Mouse (Mus musculus) megakaryocyte-erythroid progenitor cell, adult 5-6 weeks (primary cell): ENCODE measurements around the gene Olfr1269. TPM values are rescaled to one million over a fixed set of nuclear protein-coding genes. Genes with fewer than 3 reads are reported as not detected.

Source experiments
- ATAC-seq: replicated peaks from 2 replicates; pipeline ENCODE4 v1.8.0; 2016; ENCODE audit warnings: mild to moderate bottlenecking, inconsistent platforms; ENCODE audit not compliant: severe bottlenecking, poor library complexity, low FRiP score, low TSS enrichment
- total RNA-seq, 2 experiments: library from RNA; stranded (forward) in 1 of 2; stranded (reverse) in 1 of 2; fragments of 200-1000, 215-1000 nt in 1 of 2; fragments of >200 nt in 1 of 2; fragmentation: Nextera tagmentation in 1 of 2; gene quantifications; 2 replicates each; pipeline ENCODE4 v1.2.3; 2014 to 2017

Olfr1269 gene
- total RNA-seq (2014; fragmentation: Nextera tagmentation) (not detected in 2 replicates), total RNA-seq (2017) (not detected in 2 replicates)

DNA sequence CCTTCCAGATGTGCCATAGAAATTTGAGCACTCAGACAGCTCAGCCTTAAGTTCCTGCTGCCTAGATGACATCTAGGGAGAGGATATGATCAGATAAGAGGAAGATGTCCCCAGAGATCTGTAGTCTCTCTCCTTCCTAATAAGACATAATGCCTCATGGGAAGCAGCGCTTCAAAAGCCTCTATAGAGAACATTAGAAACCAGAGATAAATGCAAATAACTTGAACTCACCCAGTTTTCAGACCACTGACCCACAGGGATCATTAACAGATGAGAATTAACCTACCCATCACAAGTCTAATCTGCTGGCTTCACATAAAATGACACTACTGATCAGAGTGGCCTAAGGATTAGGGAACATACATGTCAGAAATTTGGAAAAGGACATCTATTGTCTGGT, at the start of gene Olfr1269:
TSS of gene Olfr1269 (minus strand) at position 101 of the 400 bp plus-strand sequence.
- no peak for ATAC-seq

DNA sequence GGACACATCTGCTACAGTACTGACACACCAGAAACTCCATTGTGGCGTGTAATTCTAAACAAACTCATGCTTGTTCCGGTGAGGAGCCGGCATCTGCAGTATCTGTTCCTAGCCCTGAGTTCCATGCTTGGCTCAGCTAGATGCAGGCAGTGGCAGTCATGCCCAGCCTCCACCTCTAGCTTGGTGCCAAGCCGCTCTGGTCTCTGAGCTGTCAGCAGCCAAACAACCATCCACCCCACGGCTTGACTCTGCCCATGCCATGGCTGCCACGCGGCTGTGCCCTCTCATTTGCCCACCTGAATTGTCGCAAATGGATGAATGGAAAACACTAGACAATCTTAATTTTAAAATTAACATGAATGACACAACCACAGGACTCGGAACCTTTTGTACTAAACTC, 32.7 kb upstream of the Olfr1269 start:
- no peak for ATAC-seq

DNA sequence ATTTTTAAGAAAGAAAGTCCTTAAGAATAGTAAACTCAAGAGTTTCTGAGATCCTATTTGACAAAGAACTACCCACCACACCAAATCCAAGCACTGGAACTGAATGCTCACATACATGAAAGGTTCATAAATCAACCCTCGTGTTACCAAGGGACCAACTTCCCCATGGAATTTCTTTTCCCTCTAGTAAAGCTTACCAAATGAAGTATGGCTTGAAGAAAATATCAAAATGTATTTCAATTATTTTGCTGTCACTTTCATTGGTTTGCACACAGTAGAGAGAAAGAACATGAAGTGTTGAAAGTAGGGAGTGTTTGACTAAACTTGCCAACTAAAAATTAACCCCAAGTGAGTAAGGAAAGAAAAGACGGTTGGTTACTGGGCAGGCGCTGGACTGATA, 31.8 kb upstream of the Olfr1269 start, which contains the start of gene Olfr1270:
TSS of gene Olfr1270 (minus strand) at position 101 of the 400 bp plus-strand sequence.
- no peak for ATAC-seq

DNA sequence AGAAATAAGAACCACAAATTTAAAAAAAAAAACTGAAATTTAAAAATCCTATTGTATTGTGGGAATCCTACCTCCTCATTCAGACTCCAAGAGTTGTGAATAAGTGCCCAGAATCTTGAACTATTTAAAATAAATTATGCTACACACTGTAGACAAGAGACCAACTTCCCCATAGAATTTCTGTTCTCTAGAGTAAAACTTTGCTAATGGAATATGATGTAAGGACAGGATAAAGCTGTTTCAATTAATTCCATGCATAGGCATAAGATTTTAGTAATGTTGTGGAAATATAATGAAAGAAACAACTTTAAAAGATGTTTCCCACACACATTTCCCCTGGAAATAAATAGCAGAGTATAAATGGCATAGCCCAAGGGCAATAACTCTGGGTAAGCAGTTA, 21.0 kb upstream of the Olfr1269 start, which contains the start of gene Olfr32:
TSS of gene Olfr32 (minus strand) at position 101 of the 400 bp plus-strand sequence.
- ATAC-seq: no peak

DNA sequence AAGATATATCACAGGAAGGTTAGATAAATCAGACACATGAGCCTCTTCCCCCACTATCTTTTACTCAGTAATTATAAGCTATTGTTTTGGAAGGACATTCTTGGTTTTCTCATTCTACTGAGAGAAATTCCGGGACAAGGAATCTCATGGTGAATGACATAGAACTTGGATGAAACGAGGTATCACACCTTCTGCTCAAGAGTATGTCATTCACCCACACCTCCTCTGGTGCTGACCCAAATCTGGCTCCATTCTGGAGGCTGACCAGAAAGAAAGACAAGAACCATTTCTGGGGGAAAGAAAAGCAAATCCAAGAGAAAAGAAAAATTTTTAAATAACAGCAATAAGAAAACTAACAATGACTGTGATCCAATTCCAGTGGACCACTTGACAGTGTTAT, 51.1 kb downstream of the Olfr1269 start:
- no peak for ATAC-seq

Other genes with a start within 250 kb of the Olfr1269 start
- not detected in 2 replicates for gene Olfr1257, start 243.0 kb downstream of the Olfr1269 start, total RNA-seq (2014; fragmentation: Nextera tagmentation)
- not detected in 2 replicates for gene Olfr1257, start 243.0 kb downstream of the Olfr1269 start, total RNA-seq (2017)
- not detected in 2 replicates for gene Olfr1258, start 194.1 kb downstream of the Olfr1269 start, total RNA-seq (2014; fragmentation: Nextera tagmentation)
- not detected in 2 replicates for gene Olfr1258, start 194.1 kb downstream of the Olfr1269 start, total RNA-seq (2017)
- not detected in 2 replicates for gene Olfr1259, start 172.7 kb downstream of the Olfr1269 start, total RNA-seq (2014; fragmentation: Nextera tagmentation)
- gene Olfr1259, start 172.7 kb downstream of the Olfr1269 start, total RNA-seq (2017): not detected in 2 replicates
- gene Olfr1260, start 147.1 kb downstream of the Olfr1269 start, total RNA-seq (2014; fragmentation: Nextera tagmentation): not detected in 2 replicates
- gene Olfr1260, start 147.1 kb downstream of the Olfr1269 start, total RNA-seq (2017): not detected in 2 replicates
- gene Olfr1261, start 130.2 kb downstream of the Olfr1269 start, total RNA-seq (2014; fragmentation: Nextera tagmentation): not detected in 2 replicates
- not detected in 2 replicates for gene Olfr1261, start 130.2 kb downstream of the Olfr1269 start, total RNA-seq (2017)
- not detected in 2 replicates for gene Olfr1262, start 121.3 kb downstream of the Olfr1269 start, total RNA-seq (2014; fragmentation: Nextera tagmentation)
- gene Olfr1262, start 121.3 kb downstream of the Olfr1269 start, total RNA-seq (2017): not detected in 2 replicates
- gene Olfr1263, start 109.3 kb downstream of the Olfr1269 start, total RNA-seq (2014; fragmentation: Nextera tagmentation): not detected in 2 replicates
- gene Olfr1263, start 109.3 kb downstream of the Olfr1269 start, total RNA-seq (2017): not detected in 2 replicates
- not detected in 2 replicates for gene Olfr1264, start 95.8 kb downstream of the Olfr1269 start, total RNA-seq (2014; fragmentation: Nextera tagmentation)
- gene Olfr1264, start 95.8 kb downstream of the Olfr1269 start, total RNA-seq (2017): not detected in 2 replicates
- gene Olfr1265, start 86.1 kb downstream of the Olfr1269 start, total RNA-seq (2014; fragmentation: Nextera tagmentation): not detected in 2 replicates
- gene Olfr1265, start 86.1 kb downstream of the Olfr1269 start, total RNA-seq (2017): not detected in 2 replicates
- not detected in 2 replicates for gene Olfr140, start 57.8 kb downstream of the Olfr1269 start, total RNA-seq (2014; fragmentation: Nextera tagmentation)
- gene Olfr140, start 57.8 kb downstream of the Olfr1269 start, total RNA-seq (2017): not detected in 2 replicates
- not detected in 2 replicates for gene Olfr32, start 20.9 kb upstream of the Olfr1269 start, total RNA-seq (2014; fragmentation: Nextera tagmentation)
- gene Olfr32, start 20.9 kb upstream of the Olfr1269 start, total RNA-seq (2017): not detected in 2 replicates
- gene Olfr1270, start 31.7 kb upstream of the Olfr1269 start, total RNA-seq (2014; fragmentation: Nextera tagmentation): not detected in 2 replicates
- gene Olfr1270, start 31.7 kb upstream of the Olfr1269 start, total RNA-seq (2017): not detected in 2 replicates
- not detected in 2 replicates for gene Olfr1506, start 103.1 kb upstream of the Olfr1269 start, total RNA-seq (2014; fragmentation: Nextera tagmentation)
- gene Olfr1506, start 103.1 kb upstream of the Olfr1269 start, total RNA-seq (2017): not detected in 2 replicates
- gene Olfr142, start 136.2 kb upstream of the Olfr1269 start, total RNA-seq (2014; fragmentation: Nextera tagmentation): not detected in 2 replicates
- gene Olfr142, start 136.2 kb upstream of the Olfr1269 start, total RNA-seq (2017): not detected in 2 replicates
- gene Olfr1271, start 149.6 kb upstream of the Olfr1269 start, total RNA-seq (2014; fragmentation: Nextera tagmentation): not detected in 2 replicates
- gene Olfr1271, start 149.6 kb upstream of the Olfr1269 start, total RNA-seq (2017): not detected in 2 replicates
- gene Olfr1272, start 171.4 kb upstream of the Olfr1269 start, total RNA-seq (2014; fragmentation: Nextera tagmentation): not detected in 2 replicates
- gene Olfr1272, start 171.4 kb upstream of the Olfr1269 start, total RNA-seq (2017): not detected in 2 replicates
- 0.37 TPM in 1 of 2 replicates, not detected in the other for gene Gm13769, start 200.8 kb upstream of the Olfr1269 start, total RNA-seq (2014; fragmentation: Nextera tagmentation)
- not detected in 2 replicates for gene Gm13769, start 200.8 kb upstream of the Olfr1269 start, total RNA-seq (2017)